ENCODE assay signal across 8 mouse cellular contexts in the genomic region with DNA sequence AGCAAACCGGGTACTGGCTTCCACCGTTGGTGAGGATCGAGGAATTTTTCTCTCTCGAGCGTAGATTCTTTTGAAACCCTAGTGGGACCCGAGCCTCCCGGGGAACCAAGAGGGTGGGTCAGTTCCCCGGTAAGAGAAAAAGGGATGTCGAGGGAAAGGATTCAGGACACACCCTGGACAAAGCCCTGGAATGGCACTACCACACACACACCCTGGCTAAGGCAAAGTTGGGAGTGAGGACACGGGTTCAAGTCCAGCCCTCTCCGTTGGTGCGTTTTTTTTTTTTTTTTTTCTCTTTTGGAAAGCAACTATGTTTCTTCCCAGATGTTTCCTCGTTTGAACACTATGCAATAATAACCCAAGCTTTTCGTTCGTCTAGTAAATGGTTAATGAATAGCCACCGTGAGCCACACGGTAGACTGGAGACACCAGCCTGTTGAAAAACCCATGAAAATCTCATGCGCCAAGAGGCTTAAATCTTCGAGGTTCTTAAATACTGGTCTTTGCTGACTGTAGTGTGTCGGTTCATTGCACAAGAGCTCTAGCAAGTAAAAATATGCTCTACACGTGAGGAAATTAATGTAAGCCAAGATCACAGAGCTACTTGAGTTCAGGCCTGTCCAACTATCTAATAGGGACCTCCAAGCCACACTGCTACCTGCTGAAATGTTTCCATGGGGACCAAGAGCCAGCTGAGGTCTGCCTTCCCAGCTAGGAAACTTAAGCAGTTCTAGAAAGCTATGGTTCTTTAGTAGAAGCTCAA. TPM values are rescaled to one million over a fixed set of nuclear protein-coding genes. Genes with fewer than 3 reads are reported as not detected.
A peak's percentile ranks its signal among the peaks of the same experiment; 100 is the strongest.
DNase-seq lines count a peak whose midpoint lies in the region; ATAC-seq and TF ChIP-seq lines count a peak whose summit lies in the region.

No protein-coding gene starts in this region.

- TF ChIP-seq CTCF in liver, adult 2 months (IDR thresholded peaks at IDR 0.05; ENCODE audit: low read depth, low read length) = no peak

- peaks cover 13% of the 10 kb centered on the region for H3K4me1 ChIP-seq in liver, adult 2 months (ENCODE audit: control insufficient read depth, insufficient read depth, low read length)
- peaks cover 26% of the 10 kb centered on the region for H3K4me1 ChIP-seq in embryonic facial prominence, embryonic 10.5 days
- H3K4me1 ChIP-seq in intestine, embryonic 15.5 days (replicated peaks) = 0 out of 2 replicates have a peak, but pooled peaks cover 14% of the 10 kb centered on the region
- H3K4me1 ChIP-seq in neural tube, embryonic 14.5 days (ENCODE audit: control insufficient read depth, insufficient read depth, low read length) = peaks cover 10% of the 10 kb centered on the region

- no peaks in the 10 kb centered on the region for H3K9me3 ChIP-seq in embryonic facial prominence, embryonic 10.5 days
- no peaks in the 10 kb centered on the region for H3K9me3 ChIP-seq in intestine, embryonic 15.5 days
- H3K9me3 ChIP-seq in neural tube, embryonic 14.5 days (ENCODE audit: control insufficient read depth, low read length) = no peaks in the 10 kb centered on the region

- H3K79me2 ChIP-seq in liver, adult 2 months (ENCODE audit: control insufficient read depth, insufficient read depth, low read length) = peaks cover 23% of the 10 kb centered on the region; the same call in 1 of the 2 replicates

- no peak for TF ChIP-seq POLR2A in liver, adult 2 months (IDR thresholded peaks at IDR 0.05; ENCODE audit: extremely low read depth, insufficient read depth, low read length)

- ATAC-seq in intestine, embryonic 15.5 days = peak; percentile 31
- ATAC-seq in neural tube, embryonic 14.5 days (ENCODE audit: low read depth) = peak; percentile 25

- H3K27ac ChIP-seq in liver, adult 2 months (replicated peaks; ENCODE audit: insufficient read depth, low read depth, low read length) = peak overlapping the region; percentile 99
- peak overlapping the region; percentile 97 for H3K27ac ChIP-seq in embryonic facial prominence, embryonic 10.5 days (replicated peaks)
- peak overlapping the region; percentile 99 for H3K27ac ChIP-seq in intestine, embryonic 15.5 days
- peak overlapping the region; percentile 87 for H3K27ac ChIP-seq in neural tube, embryonic 14.5 days (ENCODE audit: low read depth, low read length)

- H3K27me3 ChIP-seq in liver, adult 2 months (ENCODE audit: control insufficient read depth, insufficient read depth, low read length) = no peaks in the 10 kb centered on the region
- H3K27me3 ChIP-seq in embryonic facial prominence, embryonic 10.5 days (replicated peaks; ENCODE audit: low read depth, poor library complexity, severe bottlenecking) = no peaks in the 10 kb centered on the region
- H3K27me3 ChIP-seq in intestine, embryonic 15.5 days (replicated peaks) = no peaks in the 10 kb centered on the region
- no peaks in the 10 kb centered on the region for H3K27me3 ChIP-seq in neural tube, embryonic 14.5 days (ENCODE audit: control insufficient read depth, insufficient read depth, low read length)

- peak overlapping the region; percentile 92 for H3K9ac ChIP-seq in liver, adult 2 months (ENCODE audit: low read depth, low read length)
- peak overlapping the region; percentile 94 for H3K9ac ChIP-seq in intestine, embryonic 15.5 days
- peak overlapping the region; percentile 96 for H3K9ac ChIP-seq in neural tube, embryonic 14.5 days (replicated peaks; ENCODE audit: low read depth, low read length)

- peak overlapping the region; percentile 82 for H3K4me2 ChIP-seq in intestine, embryonic 15.5 days (replicated peaks)
- peak overlapping the region; percentile 83 for H3K4me2 ChIP-seq in neural tube, embryonic 14.5 days (ENCODE audit: low read depth, low read length)

- WGBS in liver, adult 2 months = 7% methylated on average over 21 of the region's 21 CpGs
- 31% methylated on average over 21 of the region's 21 CpGs for WGBS in embryonic facial prominence, embryonic 10.5 days
- WGBS in intestine, embryonic 15.5 days = 19% methylated on average over 21 of the region's 21 CpGs
- 25% methylated on average over 21 of the region's 21 CpGs for WGBS in neural tube, embryonic 14.5 days

- peaks cover 11% of the 10 kb centered on the region for H3K36me3 ChIP-seq in liver, adult 2 months (ENCODE audit: control insufficient read depth, insufficient read depth, low read length)
- peaks cover 46% of the 10 kb centered on the region for H3K36me3 ChIP-seq in embryonic facial prominence, embryonic 10.5 days (replicated peaks)
- H3K36me3 ChIP-seq in intestine, embryonic 15.5 days = peaks cover 22% of the 10 kb centered on the region
- H3K36me3 ChIP-seq in neural tube, embryonic 14.5 days (ENCODE audit: control insufficient read depth, insufficient read depth, low read length) = peaks cover 20% of the 10 kb centered on the region

- H3K4me3 ChIP-seq in liver, adult 2 months (ENCODE audit: insufficient read depth, low read depth, low read length) = peak overlapping the region; percentile 92
- H3K4me3 ChIP-seq in embryonic facial prominence, embryonic 10.5 days = peak overlapping the region; percentile 92
- peak overlapping the region; percentile 82 for H3K4me3 ChIP-seq in intestine, embryonic 15.5 days (replicated peaks)
- peak overlapping the region; percentile 90 for H3K4me3 ChIP-seq in neural tube, embryonic 14.5 days (ENCODE audit: low read depth, low read length)

- peak; percentile 24 for DNase-seq in liver, adult 2 months (ENCODE audit: extremely low read depth, low read depth, low spot score)
- no peak for DNase-seq in liver
- no peak for DNase-seq in embryonic facial prominence, embryonic 10.5 days (ENCODE audit: low spot score)
- DNase-seq in thymus, postnatal 36 days = no peak
- DNase-seq in ovary, postnatal 14 days (ENCODE audit: low spot score) = no peak
- DNase-seq in lung, postnatal 4 days = no peak

RNA-seq across cellular contexts. Expression of gene Usb1, which starts 0.5 kb away (rescaled TPM):
- 6.7 and 7.9 TPM in 2 replicates for total RNA-seq in liver, adult 2 months (2014; rRNA removed)
- 16.2 and 20.0 TPM in 2 replicates for polyA plus RNA-seq in liver, adult 2 months (2012; rRNA removed)
- polyA plus RNA-seq in embryonic facial prominence, embryonic 10.5 days (2016; fragmentation: Nextera tagmentation; extraction: Ambion mirVana) = 42.2 and 47.0 TPM in 2 replicates
- polyA plus RNA-seq in intestine, embryonic 15.5 days (2015; fragmentation: Nextera tagmentation; extraction: Ambion mirVana) = 40.1 and 41.2 TPM in 2 replicates
- polyA plus RNA-seq in neural tube, embryonic 14.5 days (2014; fragmentation: Nextera tagmentation; extraction: Ambion mirVana) = 28.4 and 29.9 TPM in 2 replicates

RNA-seq across cellular contexts. Expression of gene Zfp319, which starts 0.9 kb away (rescaled TPM):
- total RNA-seq in liver, adult 2 months (2014; rRNA removed) = 1.2 and 1.8 TPM in 2 replicates
- 2.5 and 3.2 TPM in 2 replicates for polyA plus RNA-seq in liver, adult 2 months (2012; rRNA removed)
- polyA plus RNA-seq in embryonic facial prominence, embryonic 10.5 days (2016; fragmentation: Nextera tagmentation; extraction: Ambion mirVana) = 11.5 and 12.4 TPM in 2 replicates
- polyA plus RNA-seq in intestine, embryonic 15.5 days (2015; fragmentation: Nextera tagmentation; extraction: Ambion mirVana) = 5.7 and 5.9 TPM in 2 replicates
- 12.8 and 15.6 TPM in 2 replicates for polyA plus RNA-seq in neural tube, embryonic 14.5 days (2014; fragmentation: Nextera tagmentation; extraction: Ambion mirVana)

RNA-seq across cellular contexts. Expression of gene Mmp15, which starts 19.4 kb away (rescaled TPM):
- 6.5 and 7.2 TPM in 2 replicates for total RNA-seq in liver, adult 2 months (2014; rRNA removed)
- polyA plus RNA-seq in liver, adult 2 months (2012; rRNA removed) = 15.1 and 16.5 TPM in 2 replicates
- polyA plus RNA-seq in embryonic facial prominence, embryonic 10.5 days (2016; fragmentation: Nextera tagmentation; extraction: Ambion mirVana) = 11.3 and 12.5 TPM in 2 replicates
- 13.8 and 14.8 TPM in 2 replicates for polyA plus RNA-seq in intestine, embryonic 15.5 days (2015; fragmentation: Nextera tagmentation; extraction: Ambion mirVana)
- 19.6 and 26.2 TPM in 2 replicates for polyA plus RNA-seq in neural tube, embryonic 14.5 days (2014; fragmentation: Nextera tagmentation; extraction: Ambion mirVana)

RNA-seq across cellular contexts. Expression of gene Tepp, which starts 22.3 kb away (rescaled TPM):
- not detected in 2 replicates for total RNA-seq in liver, adult 2 months (2014; rRNA removed)
- not detected in 2 replicates for polyA plus RNA-seq in liver, adult 2 months (2012; rRNA removed)
- not detected in 2 replicates for polyA plus RNA-seq in embryonic facial prominence, embryonic 10.5 days (2016; fragmentation: Nextera tagmentation; extraction: Ambion mirVana)
- 0.37 TPM in 1 of 2 replicates, not detected in the other for polyA plus RNA-seq in intestine, embryonic 15.5 days (2015; fragmentation: Nextera tagmentation; extraction: Ambion mirVana)
- polyA plus RNA-seq in neural tube, embryonic 14.5 days (2014; fragmentation: Nextera tagmentation; extraction: Ambion mirVana) = 1.4 and 1.6 TPM in 2 replicates

RNA-seq across cellular contexts. Expression of gene Cngb1, which starts 26.2 kb away (rescaled TPM):
- total RNA-seq in liver, adult 2 months (2014; rRNA removed) = under 0.01 and 0.07 TPM in 2 replicates
- polyA plus RNA-seq in liver, adult 2 months (2012; rRNA removed) = 0.39 TPM in 1 of 2 replicates, not detected in the other
- polyA plus RNA-seq in embryonic facial prominence, embryonic 10.5 days (2016; fragmentation: Nextera tagmentation; extraction: Ambion mirVana) = not detected in 2 replicates
- polyA plus RNA-seq in intestine, embryonic 15.5 days (2015; fragmentation: Nextera tagmentation; extraction: Ambion mirVana) = 0.73 and 0.94 TPM in 2 replicates
- polyA plus RNA-seq in neural tube, embryonic 14.5 days (2014; fragmentation: Nextera tagmentation; extraction: Ambion mirVana) = 0.13 and 0.82 TPM in 2 replicates
